Mouse (Mus musculus) natural killer cell, adult 2 months (primary cell): ENCODE results near the gene Gm13272.
A peak's percentile ranks its signal among the peaks of the same experiment; 100 is the strongest.
"Not testable (repeated sequence)": the region's sequence is repeated elsewhere in the genome, so short reads cannot be mapped to it uniquely, and the experiment has no call there.

ENCODE experiments used
- DNase-seq, 2 experiments: peaks; one replicate each; pipeline ENCODE4 v3.0.0; 2022; ENCODE audit warnings: low spot score in 2 of 2

Gene Gm13272

GRCm38 (mm10) chr4:88785409-88785808 is 5.8 kb downstream of the Gm13272 start, which contains the start of gene Gm13276:
TSS of gene Gm13276 (plus strand) at chr4:88785709.
- DNase-seq: not testable (repeated sequence)

GRCm38 (mm10) chr4:88788402-88788801 is 8.8 kb downstream of the Gm13272 start, which contains the start of gene Gm13277:
TSS of gene Gm13277 (plus strand) at chr4:88788632.
- peak; percentile 63 to 68 for DNase-seq

- DNase-seq: not testable (repeated sequence)
These were observed 11.6 kb downstream of the Gm13272 start, which contains the start of gene Gm13278 for GRCm38 (mm10) chr4:88791250-88791649. TSS of gene Gm13278 (plus strand) at chr4:88791550.

- peak; percentile 74 to 77 for DNase-seq
These were observed 14.5 kb downstream of the Gm13272 start, which contains the start of gene Gm13275 for GRCm38 (mm10) chr4:88793936-88794675. TSS of gene Gm13275 (plus strand) at chr4:88794487.

DNA sequence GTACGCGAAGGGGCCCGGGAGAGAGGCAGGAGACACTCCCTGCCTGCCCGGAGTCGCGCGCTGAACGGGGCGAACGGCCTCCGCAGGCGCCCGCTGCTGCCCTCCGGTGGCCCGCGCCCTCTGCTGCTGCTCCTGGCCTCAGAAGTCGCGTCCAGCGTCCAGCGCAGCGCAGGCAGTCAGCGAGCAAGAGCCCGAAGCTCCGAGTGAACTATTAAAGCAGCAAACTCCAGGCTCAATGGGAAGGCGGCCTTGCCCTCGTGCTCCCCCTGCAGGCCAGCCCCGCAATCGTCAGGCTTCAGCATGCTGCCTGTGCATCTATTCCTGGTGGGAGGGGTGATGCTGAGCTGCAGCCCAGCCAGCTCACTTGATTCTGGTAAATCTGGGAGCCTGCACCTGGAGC is 17.4 kb downstream of the Gm13272 start, which contains the start of gene Gm13279:
Gm13279 (plus strand) TSS at position 301 of the 400 bp plus-strand sequence.
- not testable (repeated sequence) for DNase-seq

DNA sequence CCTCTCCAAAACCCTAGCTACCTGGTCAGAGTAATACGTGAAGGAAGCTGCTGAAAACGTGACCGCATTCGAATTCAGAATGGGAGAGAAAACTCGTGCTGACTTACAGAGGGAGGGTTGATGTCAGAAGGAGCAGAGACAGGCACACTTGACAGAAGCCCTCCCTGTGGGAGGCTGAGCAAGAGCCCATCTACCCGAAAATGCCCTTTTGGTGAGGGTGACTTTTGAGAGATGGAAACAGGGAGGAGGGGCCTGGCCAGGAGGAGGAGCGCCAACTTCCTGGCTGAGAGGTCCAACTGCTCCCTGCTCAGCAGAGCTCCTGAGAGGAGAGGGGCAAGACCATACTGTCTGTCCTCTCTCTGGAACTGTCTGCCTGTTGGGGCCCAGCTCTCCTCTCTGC is 19.7 kb downstream of the Gm13272 start, which contains the start of gene Gm13285:
Gm13285 (plus strand) TSS at position 301 of the 400 bp plus-strand sequence.
- not testable (repeated sequence) for DNase-seq

DNA sequence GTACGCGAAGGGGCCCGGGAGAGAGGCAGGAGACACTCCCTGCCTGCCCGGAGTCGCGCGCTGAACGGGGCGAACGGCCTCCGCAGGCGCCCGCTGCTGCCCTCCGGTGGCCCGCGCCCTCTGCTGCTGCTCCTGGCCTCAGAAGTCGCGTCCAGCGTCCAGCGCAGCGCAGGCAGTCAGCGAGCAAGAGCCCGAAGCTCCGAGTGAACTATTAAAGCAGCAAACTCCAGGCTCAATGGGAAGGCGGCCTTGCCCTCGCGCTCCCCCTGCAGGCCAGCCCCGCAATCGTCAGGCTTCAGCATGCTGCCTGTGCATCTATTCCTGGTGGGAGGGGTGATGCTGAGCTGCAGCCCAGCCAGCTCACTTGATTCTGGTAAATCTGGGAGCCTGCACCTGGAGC is 23.3 kb downstream of the Gm13272 start, which contains the start of gene Gm13287:
Gm13287 (plus strand) TSS at position 301 of the 400 bp plus-strand sequence.
- not testable (repeated sequence) for DNase-seq

- not testable (repeated sequence) for DNase-seq
These were observed 25.6 kb downstream of the Gm13272 start, which contains the start of gene Gm13288 for GRCm38 (mm10) chr4:88805231-88805630. TSS of gene Gm13288 (plus strand) at chr4:88805531.

GRCm38 (mm10) chr4:88805761-88806160 is 26.1 kb downstream of the Gm13272 start:
- peak; percentile 11 to 21 for DNase-seq

DNA sequence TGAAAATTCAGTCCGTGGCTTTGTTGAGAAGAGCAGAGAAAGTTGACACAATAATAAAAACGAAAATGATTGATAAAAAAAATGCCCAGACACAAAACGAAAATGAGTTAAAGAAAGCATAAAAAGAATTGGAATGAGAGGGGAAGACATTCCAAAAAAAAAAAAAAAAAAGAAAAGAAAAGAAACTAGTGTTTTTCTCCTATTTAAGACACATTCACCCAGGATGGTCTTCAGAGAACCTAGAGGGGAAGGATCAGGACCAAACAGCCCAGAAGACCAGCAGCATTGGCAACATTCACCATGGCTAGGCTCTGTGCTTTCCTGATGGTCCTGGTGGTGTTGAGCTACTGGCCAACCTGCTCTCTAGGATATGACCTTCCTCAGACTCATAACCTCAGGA is 36.3 kb downstream of the Gm13272 start, which contains the start of gene Ifna7:
Ifna7 (plus strand) TSS at position 301 of the 400 bp plus-strand sequence.
- no peak for DNase-seq

- no peak for DNase-seq
These were observed 40.0 kb downstream of the Gm13272 start, which contains the start of gene Ifna11 for GRCm38 (mm10) chr4:88819659-88820058. TSS of gene Ifna11 (plus strand) at chr4:88819959.

DNA sequence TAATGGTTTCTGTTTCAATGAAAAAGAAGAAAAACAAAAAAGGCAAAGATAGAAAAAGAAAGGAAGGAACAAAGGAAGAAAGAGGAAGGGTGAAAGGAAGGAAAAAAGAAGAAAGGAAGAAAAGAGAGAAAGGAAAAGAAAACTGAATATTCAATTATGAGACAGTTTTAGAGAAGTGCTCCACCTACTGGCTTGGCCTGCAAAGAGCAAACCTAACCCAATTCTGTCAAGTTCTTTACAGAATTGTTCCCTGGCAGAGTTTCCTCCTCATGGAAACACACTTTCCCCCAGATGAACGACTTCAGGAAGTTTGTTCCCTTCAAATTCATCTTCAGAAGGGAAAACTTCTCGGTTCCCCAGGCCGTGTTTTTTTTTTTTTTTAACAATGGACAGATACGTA is 43.3 kb downstream of the Gm13272 start:
- no peak for DNase-seq

DNA sequence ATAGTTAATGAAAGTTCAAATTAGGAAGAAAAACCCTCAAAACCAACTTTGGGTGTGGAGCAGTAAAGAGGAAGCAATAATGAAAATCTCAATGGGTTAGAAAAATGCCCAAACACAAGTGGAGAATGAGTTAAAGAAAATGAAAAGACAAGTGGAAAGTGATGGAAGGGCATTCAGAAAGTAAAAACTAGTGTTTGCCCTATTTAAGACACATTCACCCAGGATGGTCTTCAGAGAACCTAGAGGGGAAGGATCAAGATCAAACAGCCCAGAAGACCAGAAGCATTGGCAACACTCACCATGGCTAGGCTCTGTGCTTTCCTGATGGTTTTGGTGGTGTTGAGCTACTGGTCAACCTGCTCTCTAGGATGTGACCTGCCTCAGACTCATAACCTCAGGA is 47.5 kb downstream of the Gm13272 start, which contains the start of gene Ifna6:
Ifna6 (plus strand) TSS at position 301 of the 400 bp plus-strand sequence.
- DNase-seq: not testable (repeated sequence)
